Mouse (Mus musculus) ES-E14 (cell line): ENCODE measurements around the gene Dlat. TPM values are rescaled to one million over a fixed set of nuclear protein-coding genes. Genes with fewer than 3 reads are reported as not detected.
"Not testable (repeated sequence)": the region's sequence is repeated elsewhere in the genome, so short reads cannot be mapped to it uniquely, and the experiment has no call there.

Experiments
- DNase-seq: peaks from one replicate; pipeline ENCODE4 v3.0.0-alpha.2; 2013; ENCODE audit warnings: low read depth, low spot score
- H3K27ac ChIP-seq: 2 replicates; pipeline ENCODE4 v1.5.1; 2012; ENCODE audit warnings: low read depth, mild to moderate bottlenecking, low read length, moderate library complexity, mixed read lengths; ENCODE audit not compliant: poor library complexity, insufficient read depth, severe bottlenecking
- H3K36me3 ChIP-seq: 2 replicates; pipeline ENCODE4 v1.6.1; 2012; ENCODE audit warnings: mild to moderate bottlenecking, low read length, moderate library complexity, mixed read lengths; ENCODE audit not compliant: control insufficient read depth, poor library complexity, insufficient read depth, severe bottlenecking
- H3K4me1 ChIP-seq, 2 experiments: fragments of 150-350 bp in 1 of 2; sonication (generic) in 1 of 2; 2 replicates each; pipeline ENCODE4 v1.6.1; 2012; ENCODE audit warnings: low read length in 2 of 2, mild to moderate bottlenecking in 1 of 2, mixed read lengths in 1 of 2; ENCODE audit not compliant: control insufficient read depth in 2 of 2, insufficient read depth in 2 of 2, poor library complexity in 1 of 2
- H3K4me3 ChIP-seq, 2 experiments: fragments of 150-350 bp in 1 of 2; sonication (generic) in 1 of 2; 2 replicates each; pipeline ENCODE4 v1.5.1; 2012; ENCODE audit warnings: low read length in 2 of 2, low read depth in 1 of 2, mild to moderate bottlenecking in 1 of 2, mixed read lengths in 1 of 2; ENCODE audit not compliant: insufficient read depth in 1 of 2, poor library complexity in 1 of 2, severe bottlenecking in 1 of 2
- H3K9ac ChIP-seq: 2 replicates; pipeline ENCODE4 v1.6.1; 2012; ENCODE audit warnings: low read depth, mild to moderate bottlenecking, low read length, mixed read lengths; ENCODE audit not compliant: poor library complexity, insufficient read depth, severe bottlenecking
- H3K9me3 ChIP-seq: fragments of 150-350 bp; sonication (generic); 2 replicates; pipeline ENCODE4 v1.6.1; 2012; ENCODE audit warnings: low read depth, mild to moderate bottlenecking, low read length; ENCODE audit not compliant: control insufficient read depth, insufficient read depth
- CHD2 ChIP-seq: IDR thresholded peaks from 2 replicates; pipeline ENCODE4 v1.6.1; 2014; ENCODE audit warnings: mild to moderate bottlenecking, low read depth, low read length, inconsistent platforms
- HCFC1 ChIP-seq: IDR thresholded peaks from 2 replicates; pipeline ENCODE4 v1.6.1; 2012; ENCODE audit warnings: low read length, inconsistent platforms, borderline replicate concordance; ENCODE audit not compliant: insufficient read depth
- MAFK ChIP-seq: IDR thresholded peaks from 2 replicates; pipeline ENCODE4 v1.6.1; 2014; ENCODE audit warnings: mild to moderate bottlenecking, low read depth, low read length, inconsistent platforms; ENCODE audit not compliant: insufficient read depth
- ZC3H11A ChIP-seq: IDR thresholded peaks from 2 replicates; pipeline ENCODE4 v1.6.1; 2012; ENCODE audit warnings: low read depth, mild to moderate bottlenecking, inconsistent platforms, low read length, borderline replicate concordance
- ZNF384 ChIP-seq: IDR thresholded peaks from 2 replicates; pipeline ENCODE4 v1.6.1; 2012; ENCODE audit warnings: low read depth, low read length, inconsistent platforms
- in situ Hi-C, 2 experiments: fragments of 600-800 bp; cut with MboI; formaldehyde crosslinking; loops; one replicate each; pipeline ENCODE4 v1.15.1; 2025; ENCODE audit warnings: low sequenced_read_pairs in 2 of 2, inconsistent platforms in 1 of 2; ENCODE audit not compliant: unreplicated experiment in 2 of 2
- total RNA-seq: library from RNA; depleted of rRNA; stranded (reverse); fragments of 300-350 nt; gene quantifications from 2 replicates; pipeline ENCODE4 v1.2.3, GENCODE M21; 2012

Dlat gene
- total RNA-seq, 1 experiment: 46.3 TPM

DNA sequence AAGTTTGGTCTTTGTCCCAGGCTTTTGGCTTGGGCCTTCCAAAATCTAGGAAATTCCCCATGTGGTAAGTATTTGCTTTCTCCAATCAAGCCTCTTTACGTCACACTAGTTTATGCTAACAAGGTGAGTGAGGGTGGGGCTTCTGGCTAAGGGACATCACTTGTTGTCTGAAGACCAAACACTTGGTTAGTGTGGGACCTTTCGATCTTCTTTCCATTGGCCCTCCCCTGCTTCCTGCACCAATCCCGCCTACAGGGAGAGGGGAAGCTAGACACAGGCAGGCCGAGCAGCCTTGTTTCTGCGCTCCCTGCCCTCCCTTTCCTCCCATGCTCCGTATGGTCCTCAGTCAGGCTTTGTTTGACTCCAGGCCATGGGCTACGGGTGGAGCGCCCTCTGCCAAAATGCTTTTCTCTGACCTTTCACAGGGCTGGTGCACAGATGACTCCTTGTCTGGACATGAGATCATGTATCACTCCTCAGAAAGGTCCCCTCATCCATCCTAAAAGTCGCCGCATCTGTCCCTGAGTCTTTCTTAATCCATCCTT is 12.7 kb downstream of the Dlat start:
- Histone ChIP-seq H3K4me3 (peak overlapping the region in 1 of 2 experiments; percentile 43; a peak in 2 of 4 replicates), H3K4me1 (no peaks in the 10 kb centered on the region), H3K9ac (no peak overlapping the region), H3K9me3 (no peaks in the 10 kb centered on the region), H3K27ac (no peak overlapping the region), H3K36me3 (peaks cover 22% of the 10 kb centered on the region)
- TF ChIP-seq ZC3H11A (no peak), CHD2 (no peak), HCFC1 (no peak), MAFK (no peak), ZNF384 (no peak)
- in situ Hi-C loops: no loop called here
- peak; percentile 59 for DNase-seq

GRCm38 (mm10) chr9:50634270-50634669 is 25.3 kb downstream of the Dlat start:
- in situ Hi-C loops: no loop called here
- no peak overlapping the region for H3K27ac ChIP-seq
- no peaks in the 10 kb centered on the region for H3K4me1 ChIP-seq
- TF ChIP-seq ZNF384 (no peak), HCFC1 (no peak), CHD2 (no peak), ZC3H11A (no peak), MAFK (no peak)
- H3K36me3 ChIP-seq: peaks cover 1% of the 10 kb centered on the region
- no peak overlapping the region for H3K4me3 ChIP-seq
- no peak overlapping the region for H3K9ac ChIP-seq
- H3K9me3 ChIP-seq: no peaks in the 10 kb centered on the region
- DNase-seq: no peak

GRCm38 (mm10) chr9:50633059-50633458 is 26.5 kb downstream of the Dlat start:
- TF ChIP-seq HCFC1: no peak
- no peak for TF ChIP-seq CHD2
- TF ChIP-seq ZNF384: no peak
- TF ChIP-seq MAFK: no peak
- no peak overlapping the region for H3K4me3 ChIP-seq
- no peaks in the 10 kb centered on the region for H3K4me1 ChIP-seq
- no peaks in the 10 kb centered on the region for H3K36me3 ChIP-seq
- no peak for DNase-seq
- H3K9me3 ChIP-seq: no peaks in the 10 kb centered on the region
- H3K9ac ChIP-seq: no peak overlapping the region
- H3K27ac ChIP-seq: no peak overlapping the region
- in situ Hi-C loops: no loop called here

DNA sequence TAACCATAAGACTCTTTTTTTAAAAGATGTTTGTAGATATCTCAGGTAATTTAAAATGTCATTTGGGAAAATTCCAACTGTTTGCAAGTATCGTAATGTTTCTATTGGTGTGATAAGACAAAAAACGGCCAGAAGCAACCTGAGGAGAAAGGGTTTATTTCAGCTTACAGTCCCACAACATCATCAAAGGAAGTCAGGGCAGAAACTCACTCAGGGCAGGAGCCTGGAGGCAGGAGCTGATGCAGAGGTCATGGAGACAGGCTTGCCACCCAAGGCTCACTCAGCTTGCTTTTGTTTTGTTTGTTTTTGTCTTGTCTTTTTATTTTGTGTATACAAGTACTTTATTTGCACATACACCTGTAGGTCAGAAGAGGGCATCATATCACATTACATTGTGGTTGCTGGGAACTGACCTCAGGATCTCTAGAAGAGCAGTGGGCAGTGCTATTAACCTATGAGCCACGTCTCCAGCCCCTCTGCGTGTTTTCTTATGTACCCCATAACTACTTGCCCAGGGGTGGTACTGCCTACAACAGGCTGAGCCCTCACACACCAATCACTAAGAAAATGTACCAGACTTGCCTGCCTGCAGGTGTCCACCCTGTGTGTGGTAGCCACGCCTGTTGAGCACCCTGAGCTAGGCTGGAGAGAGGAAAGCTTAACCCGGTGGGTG is 27.4 kb downstream of the Dlat start:
- in situ Hi-C loops: no loop called here
- no peak for DNase-seq
- no peaks in the 10 kb centered on the region for H3K4me1 ChIP-seq
- H3K9me3 ChIP-seq: no peaks in the 10 kb centered on the region
- H3K36me3 ChIP-seq: no peaks in the 10 kb centered on the region
- TF ChIP-seq ZNF384: no peak
- no peak overlapping the region for H3K27ac ChIP-seq
- no peak overlapping the region for H3K9ac ChIP-seq
- no peak overlapping the region for H3K4me3 ChIP-seq

DNA sequence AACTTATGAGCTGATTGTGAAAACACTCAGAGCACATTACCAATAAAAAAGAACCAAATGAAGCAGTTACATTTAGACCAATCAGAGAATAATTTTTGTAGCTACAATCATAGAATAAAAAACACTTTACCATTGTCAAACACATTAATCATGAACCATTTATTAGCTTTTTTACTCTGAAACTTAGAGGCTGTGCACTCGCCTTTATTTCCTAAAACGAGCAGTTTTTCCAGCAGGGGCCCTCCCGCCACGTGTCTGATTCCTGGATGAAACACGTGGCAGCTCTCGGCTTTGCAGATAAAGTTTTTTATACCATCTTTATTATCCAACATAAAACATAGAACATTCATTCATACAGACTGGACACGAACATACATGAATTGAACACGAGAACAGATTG is 28.7 kb downstream of the Dlat start:
- H3K4me1 ChIP-seq, H3K27ac ChIP-seq, H3K9me3 ChIP-seq, H3K36me3 ChIP-seq, DNase-seq, H3K9ac ChIP-seq, H3K4me3 ChIP-seq, in situ Hi-C loops: not testable (repeated sequence)
